Mouse (Mus musculus) thymus, adult 18-20 months (tissue): ENCODE measurements at regions not wholly inside any gene's neighbourhood (a gene's known extent, or its start where the extent isn't known, plus 50 kb on each side); places are given as distances from the start of the nearest gene placed in this dataset.

Experiments
- DNase-seq, 2 experiments: peaks; one replicate each; pipeline ENCODE4 v3.0.0; 2022; ENCODE audit warnings: mixed read lengths in 2 of 2

GRCm38 (mm10) chr17:83276000-83276891 lies 61.2 kb downstream of the Pkdcc start:
- peak; percentile 34 to 37 for DNase-seq

GRCm38 (mm10) chr17:83277117-83277947 lies 62.2 kb downstream of the Pkdcc start:
- peak; percentile 63 to 80 for DNase-seq

GRCm38 (mm10) chr17:83277948-83278924 lies 63.1 kb downstream of the Pkdcc start:
- peak in 1 of 2 experiments; percentile 31 for DNase-seq

DNA sequence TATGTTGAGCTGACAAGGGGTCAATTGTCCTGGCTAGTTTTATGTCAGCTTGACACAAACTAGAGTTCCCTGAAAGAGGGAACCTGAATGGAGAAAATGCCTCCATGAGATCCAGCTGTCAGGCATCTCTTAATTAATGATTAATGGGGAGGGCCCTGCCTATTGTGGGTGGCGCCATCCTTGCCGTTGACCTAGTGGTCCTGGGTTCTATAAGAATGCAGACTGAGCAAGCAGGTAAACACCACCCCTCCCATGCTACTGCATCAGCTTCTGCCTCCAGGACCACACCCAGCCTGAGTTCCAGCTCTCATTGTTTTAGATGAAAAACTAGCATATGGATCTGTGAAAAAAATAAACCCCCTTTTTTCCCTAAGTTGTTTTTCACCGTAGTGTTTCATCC lies 67.4 kb upstream of the Eml4 start:
- DNase-seq: no peak

- no peak for DNase-seq
Measured at GRCm38 (mm10) chr17:83287381-83288142, 63.2 kb upstream of the Eml4 start.

DNA sequence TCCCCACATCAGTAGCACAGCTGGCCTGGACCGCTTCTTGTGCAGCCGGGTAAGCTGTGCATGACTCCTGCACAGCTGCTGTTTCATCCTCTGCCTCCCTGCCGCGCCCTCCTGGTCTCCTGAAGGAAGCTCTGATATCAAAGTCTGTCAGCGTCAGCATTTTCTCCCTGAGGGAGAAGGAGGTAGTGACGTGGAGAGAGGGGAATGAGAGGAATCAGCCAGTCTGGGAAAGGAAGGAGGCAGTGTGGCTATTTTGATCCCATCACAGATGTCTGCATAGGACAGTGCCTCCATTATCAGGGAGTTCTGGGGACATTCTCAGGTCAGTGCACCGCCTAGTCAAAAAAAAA lies 62.6 kb upstream of the Eml4 start:
- DNase-seq: no peak

DNA sequence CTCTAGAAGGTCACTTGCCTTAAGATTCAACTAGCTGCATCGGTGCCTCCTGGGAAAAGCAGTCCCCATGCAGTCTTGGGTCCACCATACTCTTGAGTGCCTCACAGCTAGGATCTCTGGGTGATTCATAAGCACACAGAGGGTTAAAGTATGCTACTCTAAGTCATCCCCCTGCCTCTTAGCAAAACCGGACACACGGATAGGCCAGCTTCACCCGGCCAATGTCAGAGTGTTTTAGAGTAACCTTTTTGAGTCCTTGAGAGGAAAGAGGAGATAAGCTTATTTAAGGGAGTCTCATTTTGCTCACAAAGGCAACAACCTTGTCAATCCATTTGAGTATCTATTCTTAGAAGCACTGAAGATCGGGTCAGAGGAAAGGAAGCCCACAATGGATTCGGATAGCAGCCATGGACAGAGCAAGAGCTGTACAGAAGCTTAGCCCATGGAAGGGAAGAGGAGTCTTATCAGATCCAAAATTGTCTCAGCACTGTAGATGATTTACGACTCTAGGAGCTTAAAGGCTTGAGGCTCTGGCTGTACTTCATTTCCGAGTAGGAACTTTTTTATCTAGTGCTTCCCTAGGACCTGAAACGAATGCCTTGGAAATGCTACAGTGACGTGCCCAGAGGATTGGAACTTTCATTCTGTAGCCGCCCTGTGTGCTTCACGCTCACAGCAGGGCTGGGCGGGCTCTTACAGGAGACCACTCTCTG lies 55.0 kb upstream of the Eml4 start:
- no peak for DNase-seq

- DNase-seq: no peak
Measured at GRCm38 (mm10) chr17:83297379-83298121, 53.2 kb upstream of the Eml4 start.
